Comparison of ENCODE assay signal across 17 mouse cellular contexts in genomic region chr17:5510564-5510963, GRCm38 (mm10). TPM values are rescaled to one million over a fixed set of nuclear protein-coding genes. Genes with fewer than 3 reads are reported as not detected.
A peak's percentile ranks its signal among the peaks of the same experiment; 100 is the strongest.
DNase-seq lines count a peak whose midpoint lies in the region; ATAC-seq and TF ChIP-seq lines count a peak whose summit lies in the region.
"Had no signal": no experiment of that assay in that cellular context is flagged by ENCODE, and none has a peak within 500 bp of the region (broad histone marks: within the 10 kb centered on the region; RNA-seq: fewer than 3 reads in every experiment).

No protein-coding gene starts in this region.

- H3K79me2 ChIP-seq in myocyte (ENCODE audit: control insufficient read depth, insufficient read depth): no peaks in the 10 kb centered on the region

- H3ac ChIP-seq in myocyte (ENCODE audit: control insufficient read depth, insufficient read length): no peak overlapping the region

- H3K4me3 ChIP-seq in myocyte: no peak overlapping the region
- H3K4me3 ChIP-seq: embryonic facial prominence, embryonic 10.5 days; forebrain, embryonic 12.5 days; heart, embryonic 13.5 days; hindbrain, embryonic 15.5 days; layer of hippocampus, adult 2 months; midbrain, embryonic 12.5 days had no signal

- no peak overlapping the region for H3K4me2 ChIP-seq in myocyte (ENCODE audit: low read depth)
- H3K4me2 ChIP-seq: forebrain, embryonic 12.5 days; heart, embryonic 13.5 days; hindbrain, embryonic 15.5 days; midbrain, embryonic 12.5 days had no signal

- H3K27me3 ChIP-seq in myocyte (ENCODE audit: control insufficient read depth, insufficient read depth, insufficient read length): peaks cover 71% of the 10 kb centered on the region
- H3K27me3 ChIP-seq: forebrain, embryonic 12.5 days; heart, embryonic 13.5 days; hindbrain, embryonic 15.5 days; midbrain, embryonic 12.5 days had no signal

- H3K36me3 ChIP-seq in myocyte (ENCODE audit: control insufficient read depth, insufficient read depth): no peaks in the 10 kb centered on the region
- H3K36me3 ChIP-seq: embryonic facial prominence, embryonic 10.5 days; forebrain, embryonic 12.5 days; heart, embryonic 13.5 days; hindbrain, embryonic 15.5 days; midbrain, embryonic 12.5 days had no signal

- DNase-seq in cerebellum, postnatal 10 days: peak; percentile 53 to 63
- DNase-seq in cerebellum, adult 18-20 months: no peak
- peak; percentile 42 to 74 for DNase-seq in adrenal gland, adult (ENCODE audit: inconsistent age in 2 of 2, low spot score in 1 of 2)
- DNase-seq in layer of hippocampus, postnatal 10 days (ENCODE audit: low spot score in 2 of 2): no peak
- DNase-seq in frontal cortex, adult 2 months (ENCODE audit: extremely low spot score in 1 of 2, low spot score in 1 of 2): no peak
- DNase-seq in ovary, postnatal 14 days (ENCODE audit: low spot score): no peak
- DNase-seq: gastrocnemius, postnatal 14 days; kidney, adult 2 months; right cerebral cortex, postnatal 14 days had no signal

- ATAC-seq in erythroid progenitor cell, adult 5-6 weeks (replicated peaks; ENCODE audit: low FRiP score, poor library complexity, severe bottlenecking): peak; percentile 54

- TF ChIP-seq POLR2A in myocyte (IDR thresholded peaks at IDR 0.05; ENCODE audit: insufficient read length, low read depth): no peak

TF ChIP-seq in myocyte, 11 proteins besides CTCF, POLR2A, EP300 and RAD21:
- TF ChIP-seq MYOD1 (IDR thresholded peaks at IDR 0.05; ENCODE audit: control insufficient read depth in 1 of 3, insufficient read length in 2 of 3, low read depth in 2 of 3) (peak in 1 of 3 experiments; percentile 64), TCF12 (IDR thresholded peaks at IDR 0.05; ENCODE audit: insufficient read depth, poor library complexity, severe bottlenecking) (no peak), MAX (IDR thresholded peaks at IDR 0.05; ENCODE audit: low read depth) (no peak), SRF (IDR thresholded peaks at IDR 0.05; ENCODE audit: control insufficient read depth, insufficient read length, low read depth) (no peak), CEBPB (IDR thresholded peaks at IDR 0.05; ENCODE audit: insufficient read depth, poor library complexity, severe bottlenecking) (no peak), MYOG (IDR thresholded peaks at IDR 0.05; ENCODE audit: control insufficient read depth in 1 of 3, insufficient read depth in 1 of 3, insufficient read length in 2 of 3, low read depth in 2 of 3) (peak; percentile 12 to 84 (median 47)), TCF3 (IDR thresholded peaks at IDR 0.05; ENCODE audit: insufficient read length, low read depth) (peak; percentile 23), USF1 (IDR thresholded peaks at IDR 0.05; ENCODE audit: low read depth) (no peak), REST (IDR thresholded peaks at IDR 0.05; ENCODE audit: insufficient read depth, insufficient read length) (no peak), POLR2AphosphoS2 (IDR thresholded peaks at IDR 0.05; ENCODE audit: insufficient read length, low read depth) (no peak), E2F4 (IDR thresholded peaks at IDR 0.05; ENCODE audit: insufficient read depth) (no peak)

RNA-seq across cellular contexts. Expression of gene Zdhhc14, which starts 18.2 kb away (rescaled TPM):
- total RNA-seq in erythroid progenitor cell, adult 5-6 weeks (2015; ENCODE audit: low replicate concordance): 57.8 and 82.9 TPM in 2 replicates
- 46.3 and 48.9 TPM in 2 replicates for total RNA-seq in erythroid progenitor cell, adult 5-6 weeks (2017; ENCODE audit: low replicate concordance)
- 0.86 TPM for polyA plus RNA-seq in myocyte (2012; fragmentation: generic; extraction: Trizol)
- total RNA-seq in layer of hippocampus, postnatal 10 days (2021): 10 to 100 TPM; 29.0 to 33.2 TPM
- polyA plus RNA-seq in frontal cortex, adult 2 months (2012; rRNA removed): 13.1 and 19.0 TPM in 2 replicates

Comparison
In these comparisons a context has a peak if more than half of its experiments do, and no peak if none do; other contexts are left out.
1. DNase-seq: peak in cerebellum, postnatal 10 days (2 of 2) and adrenal gland, adult (2 of 2); none in cerebellum, adult 18-20 months (0 of 2), layer of hippocampus, postnatal 10 days (0 of 2), frontal cortex, adult 2 months (0 of 2) and ovary, postnatal 14 days (single experiment).